In the genomic region with DNA sequence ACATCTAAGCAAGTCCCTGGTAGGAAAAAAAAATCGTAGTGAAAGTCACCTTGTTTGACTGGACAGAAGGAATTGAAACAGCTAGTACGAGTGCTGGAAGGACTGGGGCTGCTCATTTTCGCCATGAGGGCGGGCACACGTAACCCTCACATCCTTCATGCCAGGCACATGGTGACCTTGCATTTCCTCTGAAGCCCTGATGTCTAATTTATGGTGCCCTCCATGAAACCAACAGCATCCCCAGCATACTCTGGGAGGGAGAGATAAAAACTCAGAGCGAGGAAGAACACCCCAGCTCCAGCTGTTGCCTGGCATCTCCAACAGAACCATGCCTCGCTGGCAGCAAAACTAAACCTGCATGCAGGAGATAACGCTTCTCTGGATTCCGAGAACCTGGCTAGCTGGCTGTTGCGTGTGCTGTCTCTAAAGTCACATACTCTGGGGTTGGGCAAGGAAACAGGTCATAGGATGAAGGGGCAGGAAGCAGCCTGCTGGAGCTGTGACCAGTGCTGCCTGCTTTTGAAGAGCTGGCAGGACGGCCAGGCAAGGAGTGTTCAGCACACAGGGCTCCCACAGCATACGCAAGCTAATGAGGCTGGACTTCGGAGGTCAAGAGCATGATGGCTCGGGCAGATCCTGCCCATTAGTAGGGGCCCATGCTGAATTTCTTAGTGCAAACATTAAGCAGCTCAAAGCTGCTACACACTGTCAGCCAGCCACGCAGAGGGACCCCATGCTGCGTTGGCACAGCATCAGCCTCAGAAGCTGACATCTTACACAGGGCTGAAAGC, we compare ENCODE assay signal across 8 mouse cellular contexts.
DNase-seq lines count a peak whose midpoint lies in the region; TF ChIP-seq lines count a peak whose summit lies in the region.

No protein-coding gene starts in this region.

- peaks cover under 1% of the 10 kb centered on the region for H3K36me3 ChIP-seq in heart, adult 2 months (ENCODE audit: control insufficient read depth, insufficient read depth, low read length)
- H3K36me3 ChIP-seq in midbrain, embryonic 10.5 days, result no peaks in the 10 kb centered on the region

- no peak for TF ChIP-seq CTCF in heart, adult 2 months (IDR thresholded peaks at IDR 0.05)

- no peak overlapping the region for H3K4me3 ChIP-seq in heart, adult 2 months
- no peak overlapping the region for H3K4me3 ChIP-seq in midbrain, embryonic 10.5 days

- H3K9me3 ChIP-seq in midbrain, embryonic 10.5 days (replicated peaks), result no peaks in the 10 kb centered on the region

- no peak for TF ChIP-seq EP300 in heart, adult 2 months (IDR thresholded peaks at IDR 0.05; ENCODE audit: insufficient read depth, low read depth, low read length)

- DNase-seq in heart, adult 2 months, result peak in 1 of 2 experiments; percentile 46
- no peak for DNase-seq in heart, adult 8-10 months (ENCODE audit: low spot score)
- DNase-seq in Muller cell, postnatal 12 days (ENCODE audit: inconsistent ontology term), result peak; percentile 62
- peak; percentile 77 to 78 for DNase-seq in cerebellum, postnatal 36 days
- peak; percentile 30 to 48 for DNase-seq in heart, postnatal 14 days
- peak; percentile 47 for DNase-seq in midbrain, embryonic 10.5 days (ENCODE audit: low spot score)
- no peak for DNase-seq in urinary bladder, postnatal 10 days (ENCODE audit: low spot score)
- no peak for DNase-seq in urinary bladder, postnatal 14 days (ENCODE audit: low spot score)

- peak overlapping the region; percentile 51 for H3K27ac ChIP-seq in heart, adult 2 months
- peak overlapping the region; percentile 53; the same call in 1 of the 2 replicates for H3K27ac ChIP-seq in midbrain, embryonic 10.5 days (replicated peaks)

- 52% methylated on average over 16 of the region's 16 CpGs for WGBS in heart, adult 2 months
- WGBS in midbrain, embryonic 10.5 days, result 63% methylated on average over 16 of the region's 16 CpGs

- H3K27me3 ChIP-seq in heart, adult 2 months (ENCODE audit: control insufficient read depth, insufficient read depth, low read length), result no peaks in the 10 kb centered on the region
- peaks cover 8% of the 10 kb centered on the region for H3K27me3 ChIP-seq in midbrain, embryonic 10.5 days (ENCODE audit: low read depth, poor library complexity, severe bottlenecking)

- H3K79me2 ChIP-seq in heart, adult 2 months (replicated peaks; ENCODE audit: control insufficient read depth, insufficient read depth, low read length), result no peaks in the 10 kb centered on the region

- H3K9ac ChIP-seq in heart, adult 2 months (ENCODE audit: low read depth, low read length), result no peak overlapping the region

- no peak for TF ChIP-seq POLR2A in heart, adult 2 months (IDR thresholded peaks at IDR 0.05; ENCODE audit: insufficient read depth, low read depth, low read length)

- H3K4me1 ChIP-seq in heart, adult 2 months (ENCODE audit: control insufficient read depth, insufficient read depth, low read length), result no peaks in the 10 kb centered on the region
- H3K4me1 ChIP-seq in midbrain, embryonic 10.5 days, result peaks cover 63% of the 10 kb centered on the region

- intact Hi-C loops in heart, adult 2 months (cut with DNase I), result no loop called here
- intact Hi-C loops in heart, postnatal 14 days (cut with DNase I), result no loop called here

Comparison
In these comparisons a context has a peak if more than half of its experiments do, and no peak if none do; other contexts are left out.
1. DNase-seq: peak in Muller cell, postnatal 12 days (single experiment), cerebellum, postnatal 36 days (2 of 2), heart, postnatal 14 days (2 of 2) and midbrain, embryonic 10.5 days (single experiment); none in heart, adult 8-10 months (single experiment), urinary bladder, postnatal 10 days (single experiment) and urinary bladder, postnatal 14 days (single experiment).